Mouse (Mus musculus) forebrain, embryonic 12.5 days (tissue): Measurements from ENCODE around the gene Dvl3. TPM values are rescaled to one million over a fixed set of nuclear protein-coding genes. Genes with fewer than 3 reads are reported as not detected.
"Not testable (repeated sequence)": the region's sequence is repeated elsewhere in the genome, so short reads cannot be mapped to it uniquely, and the experiment has no call there.

ENCODE experiments used
- ATAC-seq: fragments of 200-750 bp; cut with Nextera tagmentation; 2 replicates; pipeline ENCODE4 v1.8.0; 2017; ENCODE audit warnings: moderate TSS enrichment; ENCODE audit not compliant: low FRiP score
- H3K27ac ChIP-seq: fragments of 300-500 bp; sonication (generic); 2 replicates; pipeline ENCODE4 v1.5.1; 2016; ENCODE audit warnings: mild to moderate bottlenecking
- H3K27me3 ChIP-seq: fragments of 300-500 bp; sonication (generic); 2 replicates; pipeline ENCODE4 v1.6.1; 2016; ENCODE audit warnings: mild to moderate bottlenecking
- H3K36me3 ChIP-seq: fragments of 300-500 bp; sonication (generic); replicated peaks from 2 replicates; pipeline ENCODE4 v1.6.1; 2016; ENCODE audit warnings: mild to moderate bottlenecking
- H3K4me1 ChIP-seq: fragments of 300-500 bp; sonication (generic); 2 replicates; pipeline ENCODE4 v1.6.1; 2016
- H3K4me2 ChIP-seq: fragments of 300-500 bp; sonication (generic); 2 replicates; pipeline ENCODE4 v1.6.1; 2016; ENCODE audit warnings: mild to moderate bottlenecking, moderate library complexity
- H3K4me3 ChIP-seq: fragments of 300-500 bp; sonication (generic); replicated peaks from 2 replicates; pipeline ENCODE4 v1.5.1; 2016; ENCODE audit warnings: mild to moderate bottlenecking
- H3K9ac ChIP-seq: fragments of 300-500 bp; sonication (generic); 2 replicates; pipeline ENCODE4 v1.6.1; 2016; ENCODE audit warnings: mild to moderate bottlenecking
- H3K9me3 ChIP-seq: fragments of 300-500 bp; sonication (generic); 2 replicates; pipeline ENCODE4 v1.6.1; 2016
- WGBS: fragments of 180-500 bp; shearing (Covaris S2); methylation state at CpG from one replicate; pipeline ENCODE4 v1.1.7; 2016; 5-methylcytosine and 5-hydroxymethylcytosine counted together
- polyA plus RNA-seq: library from polyadenylated mRNA; unstranded; fragments of >200 nt; fragmentation: Nextera tagmentation; extraction: Ambion mirVana; gene quantifications from 2 replicates; pipeline ENCODE4 v1.2.1, GENCODE M21; 2016

Gene Dvl3
- polyA plus RNA-seq, 1 experiment from 2014 or later = 43.9 TPM

DNA sequence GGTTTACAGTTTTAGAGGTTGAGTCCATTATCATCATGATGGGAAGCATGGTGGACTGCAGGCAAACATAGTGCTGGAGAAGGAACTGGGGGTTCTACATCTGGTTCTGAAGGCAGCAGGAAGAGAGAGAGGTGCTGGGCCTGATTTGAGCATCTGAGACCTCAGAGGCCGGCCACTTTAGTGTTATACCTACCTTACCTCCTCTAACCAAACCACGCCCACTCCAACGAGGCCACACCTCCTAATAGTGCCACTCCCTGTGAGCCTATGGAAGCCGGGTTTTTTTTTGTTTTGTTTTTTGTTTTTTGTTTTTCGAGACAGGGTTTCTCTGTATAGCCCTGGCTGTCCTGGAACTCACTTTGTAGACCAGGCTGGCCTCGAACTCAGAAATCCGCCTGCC is 33.1 kb upstream of the Dvl3 start:
- H3K9ac ChIP-seq, H3K27me3 ChIP-seq, H3K4me2 ChIP-seq, H3K36me3 ChIP-seq, H3K4me1 ChIP-seq, ATAC-seq, H3K9me3 ChIP-seq, H3K27ac ChIP-seq, H3K4me3 ChIP-seq: not testable (repeated sequence)
- 94% methylated on average over 7 of the region's 7 CpGs for WGBS

DNA sequence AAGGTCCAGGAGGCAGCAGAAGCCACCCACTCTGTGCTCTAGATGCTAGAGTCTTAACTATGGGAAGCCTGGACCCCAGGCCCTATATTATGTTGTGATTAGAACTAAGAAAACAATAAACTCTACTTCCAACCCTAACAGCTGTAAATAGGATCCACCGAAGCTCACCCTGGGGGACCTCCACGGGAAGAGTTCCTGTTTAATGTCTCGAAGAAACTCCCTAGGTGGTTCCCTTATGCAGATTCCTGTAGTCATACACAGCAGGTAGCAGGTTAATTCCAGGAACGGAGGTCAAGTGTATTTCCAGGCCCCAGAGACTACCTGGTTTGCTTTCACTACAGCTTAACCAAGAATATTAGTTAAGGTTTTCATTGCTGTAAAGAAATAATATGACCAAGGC is 31.7 kb upstream of the Dvl3 start:
- no peaks in the 10 kb centered on the region for H3K4me1 ChIP-seq
- H3K9me3 ChIP-seq = no peaks in the 10 kb centered on the region
- WGBS = 42% methylated on average over 4 of the region's 4 CpGs
- no peak overlapping the region for H3K9ac ChIP-seq
- H3K4me3 ChIP-seq = no peak overlapping the region
- H3K36me3 ChIP-seq = no peaks in the 10 kb centered on the region
- H3K27ac ChIP-seq = no peak overlapping the region
- no peaks in the 10 kb centered on the region for H3K27me3 ChIP-seq
- ATAC-seq = no peak
- no peak overlapping the region for H3K4me2 ChIP-seq

DNA sequence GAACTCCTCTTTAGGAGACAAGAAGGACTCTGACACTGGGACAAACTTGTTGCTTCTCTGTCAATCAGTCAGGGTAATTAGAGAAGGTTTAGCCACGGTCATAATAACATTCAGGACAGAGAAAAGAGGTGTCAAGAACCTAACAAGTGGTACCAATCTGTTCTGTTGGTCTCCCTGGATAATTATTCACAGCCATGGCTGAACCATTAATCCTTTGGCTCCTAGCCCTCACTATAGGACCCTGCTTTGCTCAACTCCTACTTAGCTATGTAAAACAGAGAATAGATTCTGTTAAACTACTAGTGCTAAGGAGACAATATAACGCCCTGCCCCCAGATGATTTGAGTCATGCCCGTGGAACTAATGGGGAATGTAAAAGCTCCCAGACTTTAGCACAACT is 30.7 kb upstream of the Dvl3 start:
- H3K36me3 ChIP-seq = no peaks in the 10 kb centered on the region
- no peaks in the 10 kb centered on the region for H3K9me3 ChIP-seq
- no peak overlapping the region for H3K27ac ChIP-seq
- no peak overlapping the region for H3K9ac ChIP-seq
- 72% methylated on average over 3 of the region's 3 CpGs for WGBS
- H3K4me1 ChIP-seq = no peaks in the 10 kb centered on the region
- no peaks in the 10 kb centered on the region for H3K27me3 ChIP-seq
- H3K4me3 ChIP-seq = no peak overlapping the region
- no peak overlapping the region for H3K4me2 ChIP-seq
- no peak for ATAC-seq

DNA sequence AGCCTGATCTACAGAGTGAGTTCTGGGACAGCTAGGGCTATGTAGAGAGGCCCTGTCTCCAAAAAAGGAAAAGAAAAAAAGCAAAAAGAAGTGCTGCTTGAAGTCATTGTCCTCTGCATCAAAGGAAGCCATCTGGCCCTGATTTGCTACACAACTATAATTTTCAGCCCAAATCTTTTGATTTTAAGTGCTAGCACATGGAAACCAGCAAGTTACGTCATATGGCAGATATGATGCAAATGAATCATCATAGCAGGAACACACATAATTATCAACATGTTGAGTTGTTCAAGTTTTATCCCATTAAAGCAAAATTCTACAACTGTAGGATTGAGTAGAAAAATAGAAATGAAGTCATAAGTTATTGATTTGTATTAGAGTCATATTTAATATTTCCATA is 28.6 kb upstream of the Dvl3 start:
- Histone ChIP-seq H3K4me2 (no peak overlapping the region), H3K27ac (no peak overlapping the region), H3K27me3 (no peaks in the 10 kb centered on the region), H3K9ac (no peak overlapping the region), H3K4me1 (no peaks in the 10 kb centered on the region), H3K4me3 (no peak overlapping the region), H3K36me3 (no peaks in the 10 kb centered on the region), H3K9me3 (no peaks in the 10 kb centered on the region)
- ATAC-seq = no peak
- 86% methylated on average over 1 of the region's 1 CpGs for WGBS

- not testable (repeated sequence) for H3K9me3 ChIP-seq, H3K36me3 ChIP-seq, H3K27ac ChIP-seq, H3K27me3 ChIP-seq, H3K9ac ChIP-seq, ATAC-seq, H3K4me3 ChIP-seq, H3K4me1 ChIP-seq, H3K4me2 ChIP-seq
- WGBS = 90% methylated on average over 9 of the region's 9 CpGs
Measured at GRCm38 (mm10) chr16:20488751-20489150, 28.0 kb upstream of the Dvl3 start.

GRCm38 (mm10) chr16:20489233-20489632 is 27.5 kb upstream of the Dvl3 start:
- WGBS = 79% methylated on average over 2 of the region's 2 CpGs
- ATAC-seq = no peak

DNA sequence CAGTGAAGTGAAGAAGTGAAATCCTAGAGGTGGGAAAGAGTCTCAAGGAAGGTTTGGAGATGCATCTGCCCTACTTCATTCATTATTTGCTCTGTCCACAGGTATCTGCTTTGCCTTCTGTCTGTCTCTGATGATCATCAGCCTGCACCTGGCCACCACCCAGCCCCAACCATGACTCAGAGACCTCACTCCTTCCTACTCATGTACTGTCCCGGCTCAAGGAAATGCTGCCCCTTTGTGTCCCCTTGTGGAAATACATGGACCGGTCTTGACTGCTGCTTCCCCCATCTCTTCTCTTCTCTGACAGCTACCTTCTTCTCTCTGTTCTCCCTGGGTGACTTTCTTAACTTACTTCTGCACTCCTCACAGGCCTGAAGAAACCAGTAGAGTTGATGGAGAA is 26.2 kb upstream of the Dvl3 start:
- no peak overlapping the region for H3K9ac ChIP-seq
- no peak overlapping the region for H3K27ac ChIP-seq
- H3K4me2 ChIP-seq = no peak overlapping the region
- no peak overlapping the region for H3K4me3 ChIP-seq
- no peaks in the 10 kb centered on the region for H3K4me1 ChIP-seq
- WGBS = 66% methylated on average over 2 of the region's 2 CpGs
- no peaks in the 10 kb centered on the region for H3K27me3 ChIP-seq
- no peaks in the 10 kb centered on the region for H3K36me3 ChIP-seq
- H3K9me3 ChIP-seq = no peaks in the 10 kb centered on the region
- ATAC-seq = no peak

More at GRCm38 (mm10) chr16:20489233-20489632, 27.5 kb upstream of the Dvl3 start:
- Histone ChIP-seq H3K36me3 (no peaks in the 10 kb centered on the region), H3K4me3 (no peak overlapping the region), H3K27ac (no peak overlapping the region), H3K4me2 (no peak overlapping the region), H3K27me3 (no peaks in the 10 kb centered on the region), H3K9me3 (no peaks in the 10 kb centered on the region), H3K4me1 (no peaks in the 10 kb centered on the region), H3K9ac (no peak overlapping the region)

GRCm38 (mm10) chr16:20491301-20491700 is 25.5 kb upstream of the Dvl3 start:
- H3K27me3 ChIP-seq = peaks cover 7% of the 10 kb centered on the region
- 89% methylated on average over 2 of the region's 2 CpGs for WGBS
- ATAC-seq = no peak

DNA sequence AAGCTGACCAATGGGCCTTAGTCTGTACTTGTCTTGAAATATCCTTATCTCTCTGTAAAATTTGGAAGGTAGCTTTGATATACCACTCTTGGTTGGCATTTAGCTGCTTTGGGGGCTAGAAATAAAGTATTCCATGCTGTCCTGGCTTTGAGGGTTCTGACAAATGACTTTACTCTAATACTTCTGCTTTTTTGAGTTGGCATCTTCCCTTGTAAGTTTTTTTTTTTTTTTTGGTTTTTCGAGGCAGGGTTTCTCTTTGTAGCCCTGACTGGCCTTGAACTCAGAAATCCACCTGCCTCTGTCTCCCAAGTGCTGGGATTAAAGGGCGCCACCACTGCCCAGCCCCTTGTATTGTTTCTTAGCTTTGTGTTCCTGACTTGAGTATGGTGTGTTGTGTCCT is 23.3 kb upstream of the Dvl3 start:
- H3K36me3 ChIP-seq = no peaks in the 10 kb centered on the region
- H3K9ac ChIP-seq = no peak overlapping the region
- peaks cover 23% of the 10 kb centered on the region for H3K27me3 ChIP-seq
- H3K4me3 ChIP-seq = no peak overlapping the region
- WGBS = 78% methylated on average over 2 of the region's 2 CpGs
- H3K27ac ChIP-seq = no peak overlapping the region
- peaks cover 12% of the 10 kb centered on the region for H3K4me1 ChIP-seq
- no peak overlapping the region for H3K4me2 ChIP-seq
- no peak for ATAC-seq
- H3K9me3 ChIP-seq = no peaks in the 10 kb centered on the region

More at GRCm38 (mm10) chr16:20491301-20491700, 25.5 kb upstream of the Dvl3 start:
- Histone ChIP-seq H3K4me2 (no peak overlapping the region), H3K4me3 (no peak overlapping the region), H3K27ac (no peak overlapping the region), H3K4me1 (no peaks in the 10 kb centered on the region), H3K36me3 (no peaks in the 10 kb centered on the region), H3K9me3 (no peaks in the 10 kb centered on the region), H3K9ac (no peak overlapping the region)

GRCm38 (mm10) chr16:20496671-20497600 is 19.8 kb upstream of the Dvl3 start:
- H3K9ac ChIP-seq = 0 out of 2 replicates have a peak overlapping the region, but pooled peaks have one; percentile 7
- no peak overlapping the region for H3K27ac ChIP-seq
- no peaks in the 10 kb centered on the region for H3K9me3 ChIP-seq
- no peak for ATAC-seq
- peak overlapping the region; percentile 55 for H3K4me2 ChIP-seq
- H3K4me1 ChIP-seq = peaks cover 21% of the 10 kb centered on the region
- H3K4me3 ChIP-seq = peak overlapping the region; percentile 30
- 20% methylated on average over 25 of the region's 25 CpGs for WGBS
- peaks cover 23% of the 10 kb centered on the region for H3K27me3 ChIP-seq
- peaks cover 14% of the 10 kb centered on the region for H3K36me3 ChIP-seq

DNA sequence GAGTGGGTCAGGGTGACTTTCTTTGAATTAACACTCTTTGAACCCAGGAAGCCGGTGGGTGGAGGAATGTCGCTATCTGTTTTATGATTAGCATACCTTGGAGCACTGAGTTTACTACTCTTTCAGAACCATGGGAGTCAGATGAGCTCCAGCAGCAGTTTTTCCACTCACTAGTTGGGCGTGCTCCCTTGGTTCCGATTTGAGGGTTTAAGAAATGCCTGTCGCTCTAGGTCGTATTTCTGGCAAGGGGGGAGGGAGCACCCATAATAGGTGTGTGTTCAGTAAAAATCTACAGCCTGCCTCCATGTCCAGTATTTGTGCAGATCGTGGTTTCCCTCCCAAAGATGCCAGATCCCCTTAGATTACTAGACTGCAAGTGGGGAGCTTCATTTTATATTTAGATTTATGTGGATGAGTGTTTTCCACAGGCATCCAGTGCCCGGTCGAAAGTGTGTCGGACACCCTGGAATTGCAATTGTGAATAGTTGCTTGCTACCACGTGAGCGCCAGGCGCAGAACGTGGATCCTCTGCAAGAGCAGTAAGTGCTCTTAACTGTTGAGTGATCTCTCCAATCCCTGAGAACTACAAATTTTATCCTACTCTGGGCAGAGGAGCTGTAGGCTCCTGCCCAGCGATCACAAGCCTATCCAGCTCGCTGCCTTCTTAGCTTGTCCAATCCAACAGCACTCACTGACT is 18.7 kb upstream of the Dvl3 start:
- 12% methylated on average over 16 of the region's 16 CpGs for WGBS
- Histone ChIP-seq H3K27ac (no peak overlapping the region; the same call in 1 of the 2 replicates), H3K9ac (peak overlapping the region; percentile 89), H3K4me3 (peak overlapping the region; percentile 78), H3K4me1 (peaks cover 21% of the 10 kb centered on the region), H3K27me3 (peaks cover 23% of the 10 kb centered on the region), H3K4me2 (peak overlapping the region; percentile 84), H3K36me3 (peaks cover 26% of the 10 kb centered on the region), H3K9me3 (no peaks in the 10 kb centered on the region)
- no peak for ATAC-seq

- no peaks in the 10 kb centered on the region for H3K9me3 ChIP-seq
- peak within 1 kb of the TSS; percentile 84 for H3K4me2 ChIP-seq
- H3K4me3 ChIP-seq = peak within 1 kb of the TSS; percentile 78
- H3K4me1 ChIP-seq = peaks cover 21% of the 10 kb centered on the region
- H3K27me3 ChIP-seq = peaks cover 23% of the 10 kb centered on the region
- 1% methylated on average over 48 of the region's 49 CpGs for WGBS
- H3K36me3 ChIP-seq = peaks cover 34% of the 10 kb centered on the region
- ATAC-seq = peak; percentile 94
- H3K27ac ChIP-seq = peak within 1 kb of the TSS; percentile 77
- H3K9ac ChIP-seq = peak within 1 kb of the TSS; percentile 89
Measured at GRCm38 (mm10) chr16:20498677-20499475, 17.9 kb upstream of the Dvl3 start, which contains the start of gene Eif2b5. Eif2b5 (plus strand) TSS chr16:20498817.
